Mouse (Mus musculus): ENCODE measurements at regions not wholly inside any gene's neighbourhood (a gene's known extent, or its start where the extent isn't known, plus 50 kb on each side); places are given as distances from the start of the nearest gene placed in this dataset.

- Histone ChIP-seq H3K4me2 (ENCODE audit: low read length) (no peak overlapping the region), H3K9ac (ENCODE audit: low read depth, low read length) (no peak overlapping the region), H3K4me3 (ENCODE audit: low read depth, low read length) (no peak overlapping the region), H3K27ac (ENCODE audit: low read length) (no peak overlapping the region), H3K4me1 (ENCODE audit: control insufficient read depth, insufficient read depth, low read length) (no peaks in the 10 kb centered on the region), H3K9me3 (replicated peaks; ENCODE audit: control insufficient read depth, low read length, poor library complexity, severe bottlenecking) (no peaks in the 10 kb centered on the region), H3K27me3 (ENCODE audit: control insufficient read depth, insufficient read depth, low read depth, low read length) (no peaks in the 10 kb centered on the region), H3K36me3 (ENCODE audit: control insufficient read depth, insufficient read depth, low read length) (no peaks in the 10 kb centered on the region)
- ATAC-seq: no peak
- 67% methylated on average over 3 of the region's 3 CpGs for WGBS
Measured at GRCm38 (mm10) chr15:59954345-59954744, 62.1 kb downstream of the 4933412E24Rik start.

DNA sequence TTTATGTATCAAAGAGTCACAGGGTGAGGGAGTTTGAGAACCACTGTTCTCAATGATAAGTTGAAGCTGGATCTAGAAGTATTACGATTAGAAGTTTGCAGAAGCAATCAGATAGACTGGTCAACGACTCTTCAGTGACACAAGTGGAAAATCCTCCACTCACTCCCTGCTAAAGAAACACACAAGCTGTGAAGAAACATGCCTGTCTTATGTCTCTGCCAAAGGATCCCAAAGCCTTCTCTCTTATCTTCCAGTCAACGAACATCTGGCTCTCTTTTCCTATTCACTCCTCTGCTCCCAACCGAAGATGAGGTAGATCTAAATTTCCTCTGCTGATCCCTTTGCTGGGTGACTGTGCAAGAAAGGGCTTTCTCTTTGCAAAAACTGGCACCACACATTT lies 62.6 kb downstream of the 4933412E24Rik start:
- Histone ChIP-seq H3K27me3 (ENCODE audit: control insufficient read depth, insufficient read depth, low read depth, low read length) (no peaks in the 10 kb centered on the region), H3K4me1 (ENCODE audit: control insufficient read depth, insufficient read depth, low read length) (no peaks in the 10 kb centered on the region), H3K4me2 (ENCODE audit: low read length) (no peak overlapping the region), H3K27ac (ENCODE audit: low read length) (no peak overlapping the region), H3K36me3 (ENCODE audit: control insufficient read depth, insufficient read depth, low read length) (no peaks in the 10 kb centered on the region), H3K9me3 (replicated peaks; ENCODE audit: control insufficient read depth, low read length, poor library complexity, severe bottlenecking) (no peaks in the 10 kb centered on the region), H3K4me3 (ENCODE audit: low read depth, low read length) (no peak overlapping the region), H3K9ac (ENCODE audit: low read depth, low read length) (no peak overlapping the region)
- 86% methylated on average over 4 of the region's 4 CpGs for WGBS
- no peak for ATAC-seq

GRCm38 (mm10) chr15:59950617-59951216 lies 65.7 kb downstream of the 4933412E24Rik start:
- Histone ChIP-seq H3K4me1 (ENCODE audit: control insufficient read depth, insufficient read depth, low read length) (no peaks in the 10 kb centered on the region), H3K9ac (ENCODE audit: low read depth, low read length) (no peak overlapping the region), H3K27me3 (ENCODE audit: control insufficient read depth, insufficient read depth, low read depth, low read length) (no peaks in the 10 kb centered on the region), H3K27ac (ENCODE audit: low read length) (no peak overlapping the region), H3K4me2 (ENCODE audit: low read length) (no peak overlapping the region), H3K4me3 (ENCODE audit: low read depth, low read length) (no peak overlapping the region), H3K9me3 (replicated peaks; ENCODE audit: control insufficient read depth, low read length, poor library complexity, severe bottlenecking) (no peaks in the 10 kb centered on the region), H3K36me3 (ENCODE audit: control insufficient read depth, insufficient read depth, low read length) (no peaks in the 10 kb centered on the region)
- ATAC-seq: no peak
- WGBS: 86% methylated on average over 3 of the region's 3 CpGs

GRCm38 (mm10) chr15:59945208-59945607 lies 71.2 kb downstream of the 4933412E24Rik start:
- peak; percentile 82 for ATAC-seq
- 5% methylated on average over 8 of the region's 8 CpGs for WGBS

DNA sequence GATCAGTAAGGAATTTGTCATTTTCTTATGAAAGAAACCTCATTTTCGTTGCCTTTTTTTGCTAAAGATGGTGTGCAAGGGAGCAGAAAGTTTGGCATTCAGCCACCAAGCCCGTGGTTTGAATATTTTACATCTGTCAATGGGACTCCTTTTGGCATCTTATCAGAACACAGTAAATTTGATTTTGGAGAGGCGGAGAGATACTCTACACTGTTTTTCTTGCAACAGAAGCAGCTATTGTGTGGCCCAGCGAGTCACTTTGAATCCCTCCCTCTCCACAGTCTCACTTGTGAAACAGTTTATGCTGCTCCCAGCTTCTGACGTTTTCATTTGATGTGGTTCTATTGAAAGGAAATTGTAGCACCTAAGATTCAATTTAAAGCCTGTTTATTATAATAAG lies 79.9 kb downstream of the 4933412E24Rik start:
- no peak overlapping the region for H3K27ac ChIP-seq (ENCODE audit: low read length)
- H3K9me3 ChIP-seq (replicated peaks; ENCODE audit: control insufficient read depth, low read length, poor library complexity, severe bottlenecking): no peaks in the 10 kb centered on the region
- no peak overlapping the region for H3K9ac ChIP-seq (ENCODE audit: low read depth, low read length)
- peaks cover 7% of the 10 kb centered on the region for H3K4me1 ChIP-seq (ENCODE audit: control insufficient read depth, insufficient read depth, low read length)
- 29% methylated on average over 5 of the region's 5 CpGs for WGBS
- ATAC-seq: peak; percentile 48; the same call in 1 of the 2 replicates
- no peaks in the 10 kb centered on the region for H3K36me3 ChIP-seq (ENCODE audit: control insufficient read depth, insufficient read depth, low read length)
- no peaks in the 10 kb centered on the region for H3K27me3 ChIP-seq (ENCODE audit: control insufficient read depth, insufficient read depth, low read depth, low read length)
- H3K4me3 ChIP-seq (ENCODE audit: low read depth, low read length): no peak overlapping the region
- no peak overlapping the region for H3K4me2 ChIP-seq (ENCODE audit: low read length)

More at GRCm38 (mm10) chr15:59945208-59945607, 71.2 kb downstream of the 4933412E24Rik start:
- no peak overlapping the region for H3K4me2 ChIP-seq (ENCODE audit: low read length)
- H3K36me3 ChIP-seq (ENCODE audit: control insufficient read depth, insufficient read depth, low read length): no peaks in the 10 kb centered on the region
- H3K9me3 ChIP-seq (replicated peaks; ENCODE audit: control insufficient read depth, low read length, poor library complexity, severe bottlenecking): no peaks in the 10 kb centered on the region
- no peak overlapping the region for H3K27ac ChIP-seq (ENCODE audit: low read length)
- H3K27me3 ChIP-seq (ENCODE audit: control insufficient read depth, insufficient read depth, low read depth, low read length): no peaks in the 10 kb centered on the region
- peaks cover 3% of the 10 kb centered on the region; the same call in 1 of the 2 replicates for H3K4me1 ChIP-seq (ENCODE audit: control insufficient read depth, insufficient read depth, low read length)
- no peak overlapping the region for H3K4me3 ChIP-seq (ENCODE audit: low read depth, low read length)
- H3K9ac ChIP-seq (ENCODE audit: low read depth, low read length): no peak overlapping the region

DNA sequence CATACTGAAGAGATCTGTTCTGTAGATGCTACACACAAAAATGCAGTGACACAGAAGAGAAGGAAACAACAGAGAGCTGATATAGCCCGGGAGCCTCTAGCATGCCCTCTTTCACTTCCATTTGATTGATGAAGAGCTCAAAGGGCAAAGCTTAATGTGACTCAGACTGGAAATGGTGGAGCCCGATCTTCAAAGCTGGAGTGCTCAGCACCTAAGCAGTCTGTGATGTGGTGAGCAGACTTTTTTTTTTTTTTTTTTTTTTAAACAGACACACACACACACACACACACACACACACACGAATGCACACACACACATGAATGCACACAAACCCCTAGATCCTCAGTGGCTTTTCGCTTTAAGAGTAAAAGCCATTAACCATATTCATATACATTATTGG lies 102.6 kb downstream of the 4933412E24Rik start:
- Histone ChIP-seq H3K4me2 (ENCODE audit: low read length) (no peak overlapping the region), H3K9me3 (replicated peaks; ENCODE audit: control insufficient read depth, low read length, poor library complexity, severe bottlenecking) (no peaks in the 10 kb centered on the region), H3K9ac (ENCODE audit: low read depth, low read length) (no peak overlapping the region), H3K36me3 (ENCODE audit: control insufficient read depth, insufficient read depth, low read length) (no peaks in the 10 kb centered on the region), H3K27me3 (ENCODE audit: control insufficient read depth, insufficient read depth, low read depth, low read length) (no peaks in the 10 kb centered on the region), H3K27ac (ENCODE audit: low read length) (no peak overlapping the region), H3K4me1 (ENCODE audit: control insufficient read depth, insufficient read depth, low read length) (no peaks in the 10 kb centered on the region), H3K4me3 (ENCODE audit: low read depth, low read length) (no peak overlapping the region)
- ATAC-seq: no peak
- WGBS: 74% methylated on average over 4 of the region's 4 CpGs

DNA sequence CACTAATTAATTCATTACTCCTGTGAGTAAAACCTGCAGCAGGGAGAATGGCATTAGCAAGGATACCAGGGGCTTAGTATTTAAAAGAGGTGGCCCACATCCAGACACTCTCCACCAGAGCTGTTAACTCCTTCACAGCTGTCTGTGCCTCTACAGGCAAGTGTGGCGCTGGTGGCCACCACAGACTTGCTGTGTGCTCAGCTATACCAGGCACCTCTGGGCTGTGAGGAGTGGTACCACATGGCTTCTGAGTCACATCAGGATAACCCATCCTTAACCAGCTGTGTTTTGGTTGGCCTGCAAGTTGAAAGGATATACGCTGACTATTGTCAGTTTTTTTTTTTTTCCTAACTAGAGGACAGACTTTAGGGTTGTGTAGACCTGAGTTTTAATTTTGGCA lies 108.1 kb downstream of the 4933412E24Rik start:
- ATAC-seq: 0 out of 2 replicates have a peak, but pooled peaks have one; percentile 62
- H3K27ac ChIP-seq (ENCODE audit: low read length): no peak overlapping the region
- WGBS: 83% methylated on average over 2 of the region's 2 CpGs

GRCm38 (mm10) chr15:59905832-59906797 lies 110.3 kb downstream of the 4933412E24Rik start:
- Histone ChIP-seq H3K9me3 (replicated peaks; ENCODE audit: control insufficient read depth, low read length, poor library complexity, severe bottlenecking) (no peaks in the 10 kb centered on the region), H3K36me3 (ENCODE audit: control insufficient read depth, insufficient read depth, low read length) (no peaks in the 10 kb centered on the region), H3K27ac (ENCODE audit: low read length) (no peak overlapping the region), H3K4me1 (ENCODE audit: control insufficient read depth, insufficient read depth, low read length) (no peaks in the 10 kb centered on the region; the same call in 1 of the 2 replicates), H3K9ac (ENCODE audit: low read depth, low read length) (no peak overlapping the region), H3K4me3 (ENCODE audit: low read depth, low read length) (no peak overlapping the region), H3K27me3 (ENCODE audit: control insufficient read depth, insufficient read depth, low read depth, low read length) (no peaks in the 10 kb centered on the region), H3K4me2 (ENCODE audit: low read length) (no peak overlapping the region)
- WGBS: 80% methylated on average over 9 of the region's 9 CpGs
- ATAC-seq: no peak

More for the DNA sequence above, 108.1 kb downstream of the 4933412E24Rik start:
- H3K4me2 ChIP-seq (ENCODE audit: low read length): no peak overlapping the region
- no peaks in the 10 kb centered on the region for H3K36me3 ChIP-seq (ENCODE audit: control insufficient read depth, insufficient read depth, low read length)
- H3K27me3 ChIP-seq (ENCODE audit: control insufficient read depth, insufficient read depth, low read depth, low read length): no peaks in the 10 kb centered on the region
- H3K4me3 ChIP-seq (ENCODE audit: low read depth, low read length): no peak overlapping the region
- no peaks in the 10 kb centered on the region for H3K9me3 ChIP-seq (replicated peaks; ENCODE audit: control insufficient read depth, low read length, poor library complexity, severe bottlenecking)
- no peaks in the 10 kb centered on the region; the same call in 1 of the 2 replicates for H3K4me1 ChIP-seq (ENCODE audit: control insufficient read depth, insufficient read depth, low read length)
- H3K9ac ChIP-seq (ENCODE audit: low read depth, low read length): no peak overlapping the region

DNA sequence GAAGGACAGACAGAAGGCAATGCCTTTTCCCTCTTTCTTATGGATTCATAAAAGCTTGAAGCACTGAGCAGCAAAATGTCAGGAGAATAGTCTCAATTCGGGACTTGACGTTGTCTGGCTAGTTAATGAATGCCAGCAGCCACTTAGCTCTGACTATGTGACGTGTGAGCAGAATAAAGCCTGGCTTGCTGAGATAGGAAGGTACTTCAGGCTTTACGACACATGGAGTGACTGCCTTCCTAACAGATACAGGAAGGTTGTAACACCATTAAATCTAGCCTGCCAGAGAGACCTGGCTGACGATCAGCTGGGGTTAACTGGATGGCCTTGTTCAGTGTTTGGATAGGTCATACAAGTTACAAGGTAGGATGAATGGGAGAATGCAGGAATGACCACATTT lies 111.7 kb downstream of the 4933412E24Rik start:
- ATAC-seq: no peak
- H3K27ac ChIP-seq (ENCODE audit: low read length): no peak overlapping the region

More for the DNA sequence above, 111.7 kb downstream of the 4933412E24Rik start:
- H3K9me3 ChIP-seq (replicated peaks; ENCODE audit: control insufficient read depth, low read length, poor library complexity, severe bottlenecking): no peaks in the 10 kb centered on the region
- no peaks in the 10 kb centered on the region for H3K27me3 ChIP-seq (ENCODE audit: control insufficient read depth, insufficient read depth, low read depth, low read length)
- H3K4me2 ChIP-seq (ENCODE audit: low read length): no peak overlapping the region
- no peaks in the 10 kb centered on the region; the same call in 1 of the 2 replicates for H3K4me1 ChIP-seq (ENCODE audit: control insufficient read depth, insufficient read depth, low read length)
- H3K36me3 ChIP-seq (ENCODE audit: control insufficient read depth, insufficient read depth, low read length): no peaks in the 10 kb centered on the region
- 71% methylated on average over 5 of the region's 5 CpGs for WGBS
- no peak overlapping the region for H3K9ac ChIP-seq (ENCODE audit: low read depth, low read length)
- no peak overlapping the region for H3K4me3 ChIP-seq (ENCODE audit: low read depth, low read length)
